Comparison of ENCODE assay signal across 17 mouse cellular contexts in genomic region chr4:95881751-95882350, GRCm38 (mm10).
DNase-seq lines count a peak whose midpoint lies in the region; TF ChIP-seq lines count a peak whose summit lies in the region.
"Had no signal": no experiment of that assay in that cellular context is flagged by ENCODE, and none has a peak within 500 bp of the region (broad histone marks: within the 10 kb centered on the region; RNA-seq: fewer than 3 reads in every experiment).

No protein-coding gene starts in this region.

- no peak for TF ChIP-seq POLR2A in liver, adult 2 months (IDR thresholded peaks at IDR 0.05; ENCODE audit: extremely low read depth, insufficient read depth, low read length)

- H3K79me2 ChIP-seq in liver, adult 2 months (ENCODE audit: control insufficient read depth, insufficient read depth, low read length): no peaks in the 10 kb centered on the region

- no peaks in the 10 kb centered on the region for H3K36me3 ChIP-seq in heart, embryonic 10.5 days
- peaks cover 8% of the 10 kb centered on the region; the same call in 1 of the 2 replicates for H3K36me3 ChIP-seq in liver, adult 2 months (ENCODE audit: control insufficient read depth, insufficient read depth, low read length)
- no peaks in the 10 kb centered on the region for H3K36me3 ChIP-seq in embryonic facial prominence, embryonic 10.5 days (replicated peaks)
- H3K36me3 ChIP-seq: embryonic facial prominence, embryonic 13.5 days; heart, embryonic 13.5 days; hindbrain, embryonic 15.5 days had no signal

- peak; percentile 56 for DNase-seq in heart, embryonic 10.5 days (ENCODE audit: low spot score)
- DNase-seq in heart, postnatal 14 days: no peak
- DNase-seq in liver, adult 2 months (ENCODE audit: extremely low read depth, low read depth, low spot score): peak; percentile 96
- DNase-seq in liver: no peak
- no peak for DNase-seq in embryonic facial prominence, embryonic 10.5 days (ENCODE audit: low spot score)
- DNase-seq in lung, postnatal 14 days: no peak
- DNase-seq: adrenal gland, postnatal 14 days; cerebellum, adult 8-10 months; cerebellum, postnatal 25 days; forebrain, postnatal 0 days; gastrocnemius, postnatal 14 days had no signal

- no peaks in the 10 kb centered on the region for H3K4me1 ChIP-seq in heart, embryonic 10.5 days
- H3K4me1 ChIP-seq in liver, adult 2 months (ENCODE audit: control insufficient read depth, insufficient read depth, low read length): peaks cover 8% of the 10 kb centered on the region
- peaks cover 19% of the 10 kb centered on the region for H3K4me1 ChIP-seq in embryonic facial prominence, embryonic 10.5 days
- H3K4me1 ChIP-seq: hindbrain, embryonic 15.5 days had no signal

- no peaks in the 10 kb centered on the region for H3K9me3 ChIP-seq in heart, embryonic 10.5 days
- H3K9me3 ChIP-seq in embryonic facial prominence, embryonic 10.5 days: no peaks in the 10 kb centered on the region
- H3K9me3 ChIP-seq: embryonic facial prominence, embryonic 13.5 days; forebrain, embryonic 13.5 days; heart, embryonic 13.5 days; hindbrain, embryonic 15.5 days had no signal

- H3K9ac ChIP-seq in liver, adult 2 months (ENCODE audit: low read depth, low read length): no peak overlapping the region
- H3K9ac ChIP-seq: embryonic facial prominence, embryonic 13.5 days; forebrain, embryonic 13.5 days; forebrain, postnatal 0 days; heart, embryonic 13.5 days; hindbrain, embryonic 15.5 days had no signal

- no peak overlapping the region for H3K27ac ChIP-seq in heart, embryonic 10.5 days
- H3K27ac ChIP-seq in liver, adult 2 months (replicated peaks; ENCODE audit: insufficient read depth, low read depth, low read length): peak overlapping the region; percentile 57
- H3K27ac ChIP-seq in embryonic facial prominence, embryonic 10.5 days (replicated peaks): peak overlapping the region; percentile 12; the same call in 1 of the 2 replicates
- H3K27ac ChIP-seq: embryonic facial prominence, embryonic 13.5 days; forebrain, embryonic 13.5 days; heart, embryonic 13.5 days; hindbrain, embryonic 15.5 days had no signal

- no peak overlapping the region for H3K4me3 ChIP-seq in heart, embryonic 10.5 days
- H3K4me3 ChIP-seq in liver, adult 2 months (ENCODE audit: insufficient read depth, low read depth, low read length): no peak overlapping the region
- H3K4me3 ChIP-seq in embryonic facial prominence, embryonic 10.5 days: no peak overlapping the region
- H3K4me3 ChIP-seq: embryonic facial prominence, embryonic 13.5 days; forebrain, embryonic 13.5 days; heart, embryonic 13.5 days; hindbrain, embryonic 15.5 days had no signal

- H3K27me3 ChIP-seq in heart, embryonic 10.5 days (ENCODE audit: insufficient read depth, poor library complexity, severe bottlenecking): no peaks in the 10 kb centered on the region
- no peaks in the 10 kb centered on the region for H3K27me3 ChIP-seq in liver, adult 2 months (ENCODE audit: control insufficient read depth, insufficient read depth, low read length)
- H3K27me3 ChIP-seq in embryonic facial prominence, embryonic 10.5 days (replicated peaks; ENCODE audit: low read depth, poor library complexity, severe bottlenecking): no peaks in the 10 kb centered on the region
- H3K27me3 ChIP-seq: CH12.LX; embryonic facial prominence, embryonic 13.5 days; forebrain, embryonic 13.5 days; heart, embryonic 13.5 days; hindbrain, embryonic 15.5 days; Patski had no signal

- intact Hi-C loops in heart, postnatal 14 days (cut with DNase I): no loop called here

- TF ChIP-seq CTCF in liver, adult 2 months (IDR thresholded peaks at IDR 0.05; ENCODE audit: low read depth, low read length): no peak

- 62% methylated on average over 4 of the region's 4 CpGs for WGBS in heart, embryonic 10.5 days
- WGBS in liver, adult 2 months: 25% methylated on average over 4 of the region's 4 CpGs
- 58% methylated on average over 4 of the region's 4 CpGs for WGBS in embryonic facial prominence, embryonic 10.5 days

Comparison
In these comparisons a context has a peak if more than half of its experiments do, and no peak if none do; other contexts are left out.
1. DNase-seq: peak in heart, embryonic 10.5 days (single experiment) and liver, adult 2 months (single experiment); none in heart, postnatal 14 days (0 of 2), liver (single experiment), embryonic facial prominence, embryonic 10.5 days (single experiment) and lung, postnatal 14 days (single experiment).